Mouse (Mus musculus) embryo, embryonic 10 days (tissue): ENCODE measurements at regions not wholly inside any gene's neighbourhood (a gene's known extent, or its start where the extent isn't known, plus 50 kb on each side); places are given as distances from the start of the nearest gene placed in this dataset.

ENCODE experiments used
- DNase-seq: peaks from one replicate; pipeline ENCODE4 v3.0.0-alpha.2; 2015; ENCODE audit warnings: low spot score

DNA sequence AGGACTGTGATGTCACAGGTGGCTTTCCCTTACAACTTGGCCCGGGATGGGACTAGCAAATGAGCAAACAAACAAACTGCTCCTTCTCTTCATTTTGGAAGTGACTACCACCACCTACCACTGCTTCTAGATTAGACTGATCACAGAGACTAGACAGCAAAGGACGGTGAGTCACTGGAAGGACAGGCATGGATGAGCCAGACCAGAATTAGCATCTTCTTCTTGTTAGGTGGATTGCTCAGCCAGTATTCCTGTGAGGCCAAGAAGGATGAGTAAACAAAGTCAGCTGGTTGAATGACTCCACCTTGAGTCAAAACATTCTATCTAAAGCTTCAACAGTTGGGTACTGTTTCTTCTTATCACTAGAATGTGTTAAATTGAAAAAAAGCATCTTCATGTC lies 385.1 kb upstream of the Mon1b start:
- no peak for DNase-seq

DNA sequence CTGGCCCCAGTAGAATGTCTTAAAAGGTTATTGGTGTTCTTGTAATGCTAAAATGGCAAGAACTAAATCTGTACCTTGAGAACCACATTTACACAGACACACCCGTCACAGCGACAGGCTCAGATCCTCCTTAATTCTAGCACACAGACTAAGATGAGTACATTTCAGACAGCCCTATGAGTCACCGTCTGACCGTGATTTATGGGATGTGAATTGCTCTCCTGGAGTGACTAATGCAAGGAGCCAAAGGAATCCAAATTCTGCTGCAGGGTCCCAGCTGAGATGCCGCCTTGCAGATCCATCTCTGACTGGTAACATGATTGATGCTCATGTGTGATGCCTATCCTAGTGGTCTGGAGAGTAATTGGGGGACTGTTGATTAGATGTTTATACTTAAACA lies 381.3 kb upstream of the Mon1b start:
- peak; percentile 15 for DNase-seq

DNA sequence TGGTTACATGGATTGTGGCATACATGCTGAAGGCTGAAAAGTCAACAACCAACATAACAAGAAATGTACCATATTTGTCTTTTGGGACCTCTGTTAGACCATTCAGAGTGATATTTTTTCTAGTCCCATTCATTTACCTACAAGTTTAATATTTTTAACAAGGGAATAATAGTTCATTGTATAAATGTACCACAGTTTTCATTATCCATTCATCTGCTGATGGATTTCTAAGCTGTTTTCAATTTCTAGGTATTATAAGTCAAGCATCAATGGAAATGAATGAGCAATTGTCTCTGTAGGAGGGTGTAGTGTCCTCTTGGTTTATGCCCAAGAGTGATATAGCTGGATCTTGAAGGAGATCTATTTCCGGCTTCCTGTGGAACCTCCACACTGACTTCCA lies 375.9 kb upstream of the Mon1b start:
- DNase-seq: no peak

DNA sequence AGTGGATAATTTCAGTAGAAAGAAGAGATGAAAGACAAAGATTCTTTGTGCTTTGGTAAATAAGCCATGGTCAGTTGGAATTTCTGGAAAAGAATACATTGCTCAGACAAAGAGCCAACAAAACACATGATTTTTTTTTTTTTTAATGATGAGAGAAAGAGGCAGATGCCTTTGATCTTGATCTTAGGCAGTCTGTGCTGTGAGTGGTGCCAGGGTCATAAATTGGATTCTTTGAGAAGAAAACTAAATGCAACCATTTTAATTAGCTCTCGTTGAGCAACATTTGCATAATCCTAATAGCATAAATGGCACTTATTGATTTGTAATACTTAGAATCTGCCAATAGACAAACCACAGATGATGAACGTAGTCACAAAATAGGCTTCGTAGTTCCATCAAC lies 372.1 kb upstream of the Mon1b start:
- DNase-seq: no peak

DNA sequence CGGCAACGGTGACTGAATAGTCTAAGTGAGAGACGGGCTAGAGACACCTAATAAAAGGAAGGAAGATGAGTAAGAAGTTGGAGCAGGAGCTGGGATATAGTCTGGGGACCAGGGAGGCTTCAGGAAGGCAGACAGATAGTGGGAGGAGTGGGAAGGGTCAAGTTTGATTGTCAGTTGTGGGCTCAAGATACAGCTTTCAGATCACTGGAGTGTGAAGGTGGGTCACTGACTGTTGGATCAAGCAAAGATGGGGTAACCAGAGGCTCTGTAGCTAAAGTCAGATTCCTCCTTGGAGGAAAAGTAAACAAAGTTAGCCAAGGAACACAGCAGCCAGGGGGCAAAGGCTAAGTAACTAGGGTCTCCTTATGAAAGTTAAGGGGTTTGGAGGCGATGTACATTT lies 364.1 kb upstream of the Mon1b start:
- DNase-seq: no peak

DNA sequence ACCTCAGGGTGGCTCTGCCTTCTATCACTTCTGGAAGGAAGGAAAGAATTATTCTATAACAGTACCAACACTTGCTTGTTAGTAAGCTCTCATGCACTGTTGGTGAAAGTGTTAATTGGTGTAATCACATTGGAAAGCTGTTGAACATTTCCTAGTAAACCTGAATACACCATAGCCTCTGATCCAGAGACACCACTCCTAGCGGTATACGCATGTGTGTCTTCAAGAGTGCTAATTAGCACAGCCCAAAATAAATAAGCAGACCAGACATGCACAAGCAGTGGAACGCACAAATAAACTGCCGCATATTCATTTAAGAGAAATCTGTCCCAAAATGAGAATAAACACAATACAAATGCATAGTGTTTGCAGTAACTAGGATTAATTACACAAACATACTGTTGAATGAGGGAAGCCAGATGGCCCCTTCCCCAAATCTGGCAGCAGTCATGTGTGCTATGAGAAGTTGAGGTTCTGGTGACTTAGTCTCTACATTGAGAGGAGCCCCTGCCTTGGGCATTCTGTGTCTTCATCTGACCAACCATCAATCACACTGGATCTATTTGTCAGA lies 335.0 kb upstream of the Mon1b start:
- DNase-seq: no peak

DNA sequence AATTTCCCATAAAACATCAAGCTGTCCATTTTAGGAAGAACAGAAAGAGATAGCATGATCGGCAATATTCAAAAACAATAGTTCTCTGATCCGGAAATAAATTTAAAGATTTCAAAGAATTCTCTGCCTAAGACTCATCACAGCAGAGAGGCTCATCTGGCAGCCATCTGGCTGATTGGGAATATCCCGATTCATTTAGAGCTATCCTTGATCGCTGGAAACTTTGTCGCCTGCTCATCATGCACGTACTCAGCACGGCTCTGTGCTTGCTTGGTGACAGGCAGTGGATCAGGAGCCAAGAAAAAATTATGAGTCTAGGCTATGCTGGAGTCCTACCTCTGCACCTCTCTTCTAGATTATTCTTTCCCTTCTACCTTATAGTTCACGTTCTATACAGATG lies 332.0 kb upstream of the Mon1b start:
- no peak for DNase-seq

DNA sequence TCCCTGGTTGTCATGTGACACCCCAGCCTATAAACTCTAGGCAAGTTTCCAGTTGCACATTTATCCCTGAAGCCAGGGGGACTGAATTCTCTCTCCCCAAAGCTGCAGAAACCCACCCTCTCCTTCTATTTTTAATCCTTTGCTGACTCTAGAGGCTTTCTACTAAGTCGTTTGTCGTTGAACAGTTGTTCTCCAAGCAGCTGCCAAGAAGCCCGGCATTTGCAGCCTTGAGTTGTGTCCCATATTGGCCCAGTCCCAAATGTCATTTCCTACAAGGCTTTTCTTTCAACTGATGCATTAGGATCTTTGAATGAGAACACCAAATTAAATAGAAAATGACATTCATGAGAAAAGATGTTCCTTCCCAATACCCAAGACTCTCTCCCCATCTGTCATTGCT lies 318.2 kb upstream of the Mon1b start:
- DNase-seq: no peak

DNA sequence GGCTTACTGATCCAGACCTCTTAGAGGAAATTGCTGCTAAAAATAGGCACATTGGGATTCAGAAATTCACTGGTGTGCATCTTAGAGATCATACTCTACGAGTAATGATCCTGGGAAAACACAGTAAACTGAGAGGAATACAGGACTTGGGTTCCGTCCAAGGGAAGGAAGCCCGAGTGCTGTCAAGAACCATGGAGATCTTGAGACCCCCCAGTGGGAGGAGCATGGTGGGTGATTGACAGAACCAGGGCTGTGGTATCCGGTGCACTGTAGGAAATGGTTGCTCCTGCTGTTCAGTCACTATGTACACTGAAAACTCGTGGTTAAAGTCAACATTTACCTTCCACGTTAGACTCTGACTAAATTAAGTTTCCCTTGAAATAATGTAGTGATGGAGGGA lies 303.8 kb upstream of the Mon1b start:
- DNase-seq: no peak

DNA sequence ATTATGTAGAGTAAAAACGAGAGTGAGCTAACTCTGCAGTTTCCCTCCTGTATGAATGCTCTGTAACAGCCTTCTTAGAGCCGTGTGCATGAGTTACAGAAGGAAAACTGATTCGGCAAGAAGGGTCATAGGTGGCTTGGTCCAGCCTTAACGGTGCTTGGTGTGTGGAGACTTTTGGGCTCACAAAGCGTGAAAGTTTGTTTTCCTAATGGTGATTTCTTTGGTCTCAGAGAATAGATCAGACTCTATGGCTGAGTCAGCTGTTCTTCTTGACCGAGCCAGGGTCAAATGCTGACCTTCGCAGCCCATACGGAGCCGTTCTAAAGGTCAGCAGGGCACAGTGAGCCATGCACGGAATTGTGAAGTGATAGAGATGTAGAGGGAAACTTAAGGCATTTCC lies 294.1 kb upstream of the Mon1b start:
- peak; percentile 67 for DNase-seq

DNA sequence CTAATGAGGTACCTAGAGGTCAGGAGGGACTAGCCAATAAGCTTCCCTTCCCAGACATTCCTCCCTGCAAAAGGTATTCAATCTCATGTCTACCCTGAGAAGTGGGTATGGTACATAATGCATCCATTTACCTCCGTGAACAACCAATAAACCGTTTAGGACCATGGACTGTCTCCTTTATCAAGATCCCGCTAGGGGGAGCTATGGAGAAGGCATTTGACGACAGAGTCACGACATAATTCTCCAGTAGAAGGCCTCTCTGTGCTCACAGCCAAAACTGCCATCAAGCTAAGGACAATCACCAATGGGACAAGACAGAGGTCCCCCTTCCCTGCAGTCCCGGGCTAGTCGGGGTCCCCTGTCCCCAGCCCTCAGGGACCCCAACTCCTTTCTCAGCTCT lies 273.5 kb upstream of the Mon1b start:
- DNase-seq: peak; percentile 17

DNA sequence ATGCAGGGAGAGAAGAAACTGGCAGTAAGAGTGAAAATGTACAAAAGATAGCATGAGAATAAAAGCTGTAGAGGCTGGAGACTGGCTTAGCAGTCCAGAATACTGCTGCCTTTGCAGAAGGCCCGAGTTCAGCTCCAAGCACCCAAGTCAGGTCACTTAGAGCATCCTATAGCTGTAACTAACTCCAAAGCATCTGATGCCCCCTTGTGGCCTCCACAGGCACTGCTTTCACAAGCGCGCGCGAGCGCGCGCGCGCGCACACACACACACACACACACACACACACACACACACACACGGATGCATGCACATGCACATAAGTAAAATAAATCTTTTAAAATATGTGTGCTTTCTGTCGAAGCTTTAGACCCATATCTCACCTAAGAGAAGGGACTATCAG lies 271.2 kb upstream of the Mon1b start:
- no peak for DNase-seq

DNA sequence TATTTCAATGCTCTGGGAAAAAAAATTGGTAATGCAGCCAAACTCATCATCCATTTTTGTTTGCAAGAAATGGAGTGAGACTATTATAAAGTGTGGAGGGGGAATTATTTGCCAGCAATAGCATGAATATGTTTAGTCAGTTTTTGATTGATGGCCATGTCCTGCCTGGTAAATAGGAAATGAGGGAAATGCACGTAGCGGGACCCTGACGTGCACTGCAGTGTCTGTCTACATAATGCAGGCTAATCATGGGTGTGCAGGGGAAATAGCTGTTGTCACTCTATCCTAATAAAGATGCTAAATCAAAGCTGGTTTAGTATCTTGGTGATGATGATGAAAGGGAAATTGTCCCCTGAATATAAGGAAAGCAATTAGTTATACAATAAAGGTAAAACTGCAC lies 251.9 kb upstream of the Mon1b start:
- no peak for DNase-seq

DNA sequence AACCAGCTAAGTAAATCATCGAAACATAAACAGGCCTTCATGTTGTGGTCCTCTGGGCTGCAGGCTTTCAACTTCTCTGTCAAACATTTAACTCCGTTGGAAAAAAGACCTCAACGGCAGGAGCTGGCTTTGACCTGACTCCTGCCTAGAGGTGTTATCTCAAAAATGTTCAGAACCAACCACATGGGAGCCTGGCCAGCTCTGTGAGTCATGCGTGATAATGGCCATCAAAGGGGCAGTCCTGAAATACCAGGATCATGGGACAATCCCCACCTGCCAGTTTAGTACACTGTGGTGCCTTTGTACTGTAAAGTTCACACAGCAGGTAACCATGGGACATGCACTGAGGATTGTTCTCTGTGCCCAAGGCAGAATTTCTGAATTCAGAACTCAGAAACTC lies 251.4 kb upstream of the Mon1b start:
- DNase-seq: no peak

DNA sequence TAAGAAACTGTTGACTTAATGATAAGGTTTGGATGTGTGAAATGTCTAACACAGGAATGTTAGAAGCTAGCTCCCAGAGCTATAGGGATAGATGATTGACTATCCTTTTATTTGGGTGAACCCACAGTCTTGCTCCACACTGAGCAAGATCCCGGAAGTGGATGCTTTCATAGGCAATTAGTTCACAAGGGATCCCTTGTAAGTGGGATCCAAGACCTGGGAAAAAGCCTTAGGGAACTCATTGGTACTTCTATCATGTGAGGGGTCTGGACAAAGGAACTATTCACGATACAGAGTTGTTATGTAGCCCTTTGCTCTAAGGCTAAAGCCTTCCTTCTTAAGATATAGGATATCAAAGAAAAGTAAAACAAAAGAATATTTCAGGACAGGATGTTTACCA lies 245.9 kb upstream of the Mon1b start:
- peak; percentile 17 for DNase-seq

DNA sequence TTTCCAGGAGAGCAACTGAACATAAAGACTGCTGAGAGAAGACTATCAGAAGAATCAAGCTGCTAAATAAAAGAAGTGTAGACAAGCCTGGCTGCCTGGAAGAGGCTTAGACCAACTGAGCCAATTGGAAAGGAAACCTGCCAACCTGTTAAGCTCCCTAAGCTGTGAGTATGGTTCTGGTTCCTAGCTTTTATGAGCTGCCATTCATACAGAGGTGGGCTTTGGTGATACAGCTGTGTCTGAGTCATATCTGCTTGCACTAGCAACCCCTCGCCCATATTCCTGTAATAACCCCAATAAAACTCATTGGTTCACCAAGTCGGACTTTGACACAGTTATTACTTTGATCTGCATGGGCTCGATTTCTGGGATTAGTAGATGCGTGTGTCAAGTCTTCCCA lies 245.3 kb upstream of the Mon1b start:
- no peak for DNase-seq

DNA sequence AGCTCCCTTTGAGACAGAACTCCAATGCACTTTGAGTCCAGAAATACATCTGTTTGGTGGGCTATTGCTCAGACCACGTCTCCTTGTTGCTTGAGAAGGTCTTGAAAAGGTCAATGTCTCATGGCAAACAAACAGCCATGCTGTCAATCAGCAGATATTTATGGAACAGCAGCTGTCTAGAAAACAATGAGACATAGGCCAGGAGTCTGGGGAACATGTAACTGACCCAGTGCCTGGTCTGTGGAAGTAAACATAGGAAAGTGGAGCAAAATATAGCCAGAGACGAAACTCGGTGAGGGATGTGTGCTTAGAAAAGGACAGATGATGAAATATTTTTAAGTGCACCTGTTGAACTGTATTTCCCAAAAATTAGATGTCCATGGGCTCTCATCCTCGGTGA lies 241.1 kb upstream of the Mon1b start:
- peak; percentile 11 for DNase-seq

DNA sequence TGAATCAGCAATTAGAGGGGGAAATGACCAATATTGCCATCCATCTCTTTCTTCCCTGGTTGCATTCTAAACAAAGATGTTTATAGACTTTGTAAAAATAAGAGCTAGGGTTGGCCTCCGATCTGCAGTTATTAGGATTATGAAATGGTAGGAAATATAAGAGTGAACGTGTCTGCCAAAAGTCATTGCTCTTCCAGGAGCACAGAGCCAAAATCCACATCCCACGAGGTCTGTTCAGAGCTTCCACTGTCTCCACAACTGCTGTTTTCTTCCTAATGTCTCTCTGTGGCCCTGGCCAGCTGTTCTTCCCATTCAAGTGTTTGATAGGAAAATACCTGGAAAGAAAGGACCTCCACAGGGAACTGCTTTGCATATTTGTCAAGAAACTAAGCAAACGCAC lies 230.2 kb upstream of the Mon1b start:
- no peak for DNase-seq

DNA sequence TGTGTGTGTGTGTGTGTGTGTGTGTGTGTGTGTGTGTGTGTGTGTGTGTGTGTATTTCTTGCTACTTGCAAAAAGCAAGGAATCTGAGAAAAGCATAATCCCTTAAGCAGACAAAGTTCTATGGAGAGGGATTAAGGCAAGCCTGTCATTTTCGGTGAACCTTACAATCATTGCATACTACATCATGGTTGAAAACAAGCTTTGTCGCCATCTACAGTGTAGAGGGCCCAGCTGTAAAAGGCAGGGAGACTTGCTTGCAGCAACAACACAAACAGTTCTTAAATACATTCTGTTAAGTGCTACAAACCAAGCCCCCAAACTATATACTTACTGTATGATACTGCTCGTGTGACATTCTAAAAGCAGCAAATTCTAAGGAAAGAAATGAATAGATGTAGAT lies 216.0 kb upstream of the Mon1b start:
- DNase-seq: no peak

DNA sequence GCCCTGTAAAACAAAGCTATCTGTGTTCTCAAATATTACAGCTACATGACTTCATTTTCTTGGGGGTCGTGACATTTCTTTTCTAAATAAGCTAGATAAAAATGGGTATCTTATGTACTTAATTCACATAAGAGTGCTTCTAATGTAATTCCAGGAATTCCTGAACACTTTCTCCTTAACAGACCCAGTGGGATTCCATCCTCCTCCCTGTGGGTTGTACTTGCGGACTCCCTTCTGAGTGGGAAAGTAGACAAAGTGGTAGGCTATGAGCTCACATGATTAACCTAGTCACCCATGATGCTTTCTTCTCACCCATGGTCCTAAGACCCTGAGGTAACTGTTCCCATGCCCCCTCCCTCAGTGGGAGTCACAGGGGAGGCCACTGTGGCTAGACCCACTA lies 212.7 kb upstream of the Mon1b start:
- DNase-seq: no peak

DNA sequence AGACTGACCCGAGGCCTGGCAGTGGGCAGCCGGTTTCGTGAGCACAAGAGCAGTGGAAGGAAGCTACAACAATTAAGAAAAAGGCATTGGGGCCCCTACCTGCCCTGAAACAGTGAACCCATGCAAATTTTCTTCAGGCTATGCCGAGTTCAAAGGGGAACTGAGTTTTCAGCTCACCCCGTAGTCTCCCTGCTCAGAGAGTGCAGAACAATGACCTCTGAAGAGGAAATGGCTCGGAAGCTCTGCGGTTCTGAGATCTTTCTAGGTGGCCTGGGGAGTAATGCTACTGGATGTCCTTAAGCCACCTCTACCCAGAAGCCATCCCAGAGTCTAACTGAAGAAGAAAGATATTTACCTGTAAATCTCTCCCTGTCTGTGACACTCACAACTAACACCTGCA lies 196.3 kb upstream of the Mon1b start:
- no peak for DNase-seq

DNA sequence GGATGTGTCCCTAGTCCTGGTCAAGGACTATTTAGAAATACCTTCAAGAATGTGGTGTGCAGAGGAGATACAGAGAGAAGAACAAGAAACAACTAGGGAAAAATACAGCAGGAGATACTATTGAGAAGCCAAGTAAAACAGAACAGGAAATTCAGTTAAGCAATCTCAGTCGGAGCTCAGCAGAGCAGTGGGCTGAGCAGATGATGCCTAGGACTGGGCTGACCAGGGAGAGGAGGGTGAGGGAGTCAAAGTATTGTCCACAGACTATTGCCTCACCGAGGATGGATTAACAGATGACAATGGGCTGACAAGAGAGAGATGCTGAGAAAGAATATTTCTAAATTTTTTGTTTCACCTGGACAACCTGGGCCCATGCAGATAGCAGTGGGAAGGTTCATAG lies 181.4 kb upstream of the Mon1b start:
- DNase-seq: no peak

DNA sequence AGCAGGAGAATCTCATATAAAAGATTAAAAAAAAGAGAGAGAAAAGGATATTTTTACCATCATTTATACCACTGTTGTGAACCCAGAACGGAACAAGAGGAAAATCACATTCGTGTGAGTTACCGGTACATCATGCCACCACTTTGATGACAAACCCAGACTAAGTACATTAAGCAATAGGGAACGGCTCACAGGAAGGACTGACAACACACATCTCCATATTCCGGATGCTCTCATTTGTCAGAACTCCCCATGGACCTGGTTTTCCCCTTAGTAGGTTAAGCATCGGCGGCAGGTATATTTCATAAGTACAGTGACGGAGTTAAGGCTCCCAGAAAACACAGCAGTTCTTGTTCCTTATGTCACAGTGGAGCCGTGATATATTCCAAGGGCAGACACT lies 170.8 kb upstream of the Mon1b start:
- DNase-seq: no peak

DNA sequence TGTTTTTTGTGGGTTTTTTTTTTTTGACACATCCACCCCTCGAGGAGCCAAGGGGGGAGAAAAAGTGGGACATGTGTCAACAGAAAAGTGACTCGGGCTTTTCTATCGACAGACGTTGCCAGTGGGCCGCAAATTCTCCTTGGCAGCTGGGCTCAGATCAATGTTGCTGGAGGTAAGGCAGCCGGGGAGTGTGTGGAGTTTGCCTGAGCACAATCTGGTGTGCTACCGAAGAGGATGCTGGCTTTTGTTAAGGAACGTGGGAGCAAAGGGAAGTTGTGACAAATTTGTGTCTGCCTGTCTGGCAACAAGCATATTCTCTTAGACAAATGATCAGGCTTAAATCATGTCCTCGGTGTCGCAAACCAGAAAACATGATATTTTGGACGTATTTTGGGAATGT lies 170.2 kb upstream of the Mon1b start:
- no peak for DNase-seq

DNA sequence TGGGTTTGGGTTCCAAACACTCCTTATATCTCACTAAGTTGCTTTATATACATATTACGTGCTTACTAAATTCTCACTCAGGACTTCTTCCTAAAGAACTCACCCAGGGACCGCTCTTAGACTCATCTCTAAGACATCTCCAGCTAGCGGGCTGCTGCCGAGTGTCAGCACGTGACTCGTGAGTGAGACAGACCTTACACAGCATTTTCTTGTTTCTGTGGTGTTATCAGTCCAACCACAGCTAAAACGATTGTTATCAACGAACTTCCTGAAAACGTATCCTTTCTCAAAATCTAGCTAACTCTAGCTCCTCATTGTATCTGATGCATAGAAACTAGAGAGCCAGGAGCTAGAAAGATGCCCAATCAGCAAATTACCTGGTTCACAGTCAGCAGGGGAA lies 168.7 kb upstream of the Mon1b start:
- DNase-seq: no peak
